Mouse (Mus musculus) cerebral cortex, adult 2 months (tissue): ENCODE measurements around the gene Gm8104.

Source experiments
- WGBS: fragments of 180-500 bp; shearing (Covaris S2); methylation state at CpG from one replicate; pipeline ENCODE4 v1.1.7; 2018; 5-methylcytosine and 5-hydroxymethylcytosine counted together

Gene Gm8104

DNA sequence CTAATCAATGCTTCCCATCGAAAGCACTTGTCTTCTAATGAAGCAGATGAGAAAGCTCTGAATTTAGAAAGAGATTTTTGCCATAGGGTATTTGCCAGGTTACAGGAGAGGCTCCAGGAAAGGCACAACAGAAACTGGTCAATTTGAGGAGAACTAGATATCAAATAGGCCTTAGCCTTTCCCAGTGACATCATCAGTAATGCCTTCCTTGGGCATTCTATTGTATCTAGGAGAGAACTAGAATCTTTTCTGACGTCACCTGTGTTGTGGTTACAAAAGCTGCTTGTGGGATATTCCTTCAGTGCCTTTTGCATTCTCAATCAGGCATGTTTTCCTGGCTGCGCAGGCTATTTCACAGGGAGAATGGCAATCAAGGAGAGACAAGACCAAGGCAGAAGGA, at the start of gene Gm8104:
Gene Gm8104, plus strand, starts transcription at position 301 of the 400 bp plus-strand sequence.
- WGBS: 74% methylated on average over 3 of the region's 3 CpGs

- 74% methylated on average over 3 of the region's 3 CpGs for WGBS
Measured at GRCm38 (mm10) chr14:43058063-43058462, 42.3 kb upstream of the Gm8104 start.

- WGBS: 67% methylated on average over 4 of the region's 4 CpGs
Measured at GRCm38 (mm10) chr14:43060179-43060578, 40.2 kb upstream of the Gm8104 start.

DNA sequence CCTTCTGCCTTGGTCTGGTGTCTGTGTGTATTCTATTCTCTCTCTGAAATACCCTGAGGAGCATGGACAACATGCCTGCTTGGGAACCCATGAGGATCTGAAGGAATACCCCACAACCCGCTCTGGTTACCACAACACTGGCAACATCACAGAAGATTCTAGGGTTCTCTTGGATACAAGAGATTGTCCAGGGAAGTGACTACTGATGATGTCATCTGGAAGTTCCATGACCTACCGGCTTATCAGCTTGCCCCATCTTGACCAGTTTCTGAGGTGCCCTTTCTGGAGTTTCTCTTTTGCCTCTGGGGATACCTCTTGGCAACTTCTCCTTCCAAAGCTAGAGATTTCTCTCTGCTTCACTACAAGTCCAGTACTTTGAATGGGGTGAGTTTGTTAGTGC, 23.9 kb upstream of the Gm8104 start, which contains the start of gene Gm8094:
Gene Gm8094, minus strand, starts transcription at position 101 of the 400 bp plus-strand sequence.
- 93% methylated on average over 2 of the region's 2 CpGs for WGBS

- WGBS: 62% methylated on average over 1 of the region's 1 CpGs
Measured at GRCm38 (mm10) chr14:43084936-43085730, 15.3 kb upstream of the Gm8104 start.

DNA sequence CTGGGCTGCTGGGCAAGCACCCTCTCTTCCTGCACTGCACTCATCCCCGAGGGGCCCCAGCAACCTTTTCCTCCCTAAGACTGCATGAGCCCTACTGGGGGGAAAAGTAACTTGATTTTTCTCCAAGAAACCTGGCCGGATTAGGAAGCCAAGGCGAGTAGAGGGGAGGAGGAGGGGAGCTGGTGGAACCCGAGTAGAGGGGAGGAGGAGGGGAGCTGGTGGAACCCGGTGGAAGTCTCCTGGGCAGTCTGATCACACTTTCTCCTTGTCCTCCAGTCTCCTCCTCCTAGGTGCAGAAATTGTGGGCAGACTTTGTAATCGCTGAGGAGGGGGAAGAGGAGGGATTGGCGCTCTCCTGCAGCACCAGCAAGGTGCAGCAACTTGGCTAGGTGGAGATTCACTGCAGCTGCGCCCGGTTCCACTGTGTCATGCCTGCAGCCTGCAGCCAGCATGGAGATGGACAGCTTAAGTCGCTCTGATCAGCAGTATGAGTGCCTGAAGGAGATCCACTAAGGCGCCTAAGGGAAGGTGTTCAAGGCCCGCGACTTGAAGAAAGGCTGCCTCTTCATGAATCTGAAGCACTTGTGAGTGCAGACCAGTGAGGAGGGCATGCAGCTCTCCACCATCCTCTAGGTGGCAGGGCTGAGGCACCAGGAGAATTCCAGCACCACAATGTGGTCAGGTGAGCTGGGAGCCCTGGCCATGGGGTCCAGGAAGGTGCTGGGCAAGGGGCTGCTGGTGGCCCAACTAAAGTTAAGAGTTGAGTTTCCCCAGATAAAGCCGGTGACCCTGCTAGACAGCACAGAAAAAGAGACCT, 11.1 kb upstream of the Gm8104 start:
- WGBS: 48% methylated on average over 1 of the region's 14 CpGs

GRCm38 (mm10) chr14:43119673-43120072, 19.3 kb downstream of the Gm8104 start:
- 92% methylated on average over 3 of the region's 3 CpGs for WGBS
